Mouse (Mus musculus): Measurements from ENCODE around the gene Cpsf3. TPM values are rescaled to one million over a fixed set of nuclear protein-coding genes. Genes with fewer than 3 reads are reported as not detected.

The Cpsf3 gene
- polyA plus RNA-seq, 1 experiment from 2014 or later: 106 TPM

DNA sequence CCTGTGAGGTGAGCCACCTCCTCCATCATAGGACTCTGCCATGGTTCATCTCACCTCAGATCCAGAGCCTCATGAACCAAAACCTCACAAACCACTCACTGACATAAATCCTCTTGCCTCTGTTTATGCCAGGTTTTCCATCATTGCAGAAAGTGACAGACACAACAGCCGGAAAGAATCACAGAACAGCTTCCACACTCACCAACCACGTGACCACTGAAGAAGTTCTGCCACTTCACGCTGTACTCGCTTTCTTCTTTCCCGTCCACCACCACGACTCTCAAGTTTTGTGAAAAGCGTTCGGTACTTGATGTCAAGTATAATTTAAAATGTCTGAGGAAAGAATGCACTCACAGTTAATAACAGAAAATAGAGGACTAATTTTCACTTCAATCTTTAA is 68.5 kb downstream of the Cpsf3 start:
- Histone ChIP-seq H3K36me3 (ENCODE audit: insufficient read depth) (peaks cover 46% of the 10 kb centered on the region), H3K27me3 (ENCODE audit: insufficient read depth, low read length) (no peaks in the 10 kb centered on the region), H3K9me3 (ENCODE audit: low read depth, low read length) (0 out of 2 replicates have a peak, but pooled peaks cover 6% of the 10 kb centered on the region), H3K4me2 (no peak overlapping the region), H3K4me1 (ENCODE audit: insufficient read depth) (no peaks in the 10 kb centered on the region), H3K4me3 (ENCODE audit: low read depth, low read length) (no peak overlapping the region), H3K27ac (ENCODE audit: low read depth) (no peak overlapping the region), H3K9ac (no peak overlapping the region)
- ATAC-seq (ENCODE audit: insufficient read depth) (no peak), DNase-seq (peak; percentile 14)
- no peak for TF ChIP-seq CTCF (IDR thresholded peaks at IDR 0.05; ENCODE audit: low read depth)
- 71% methylated on average over 8 of the region's 8 CpGs for WGBS

DNA sequence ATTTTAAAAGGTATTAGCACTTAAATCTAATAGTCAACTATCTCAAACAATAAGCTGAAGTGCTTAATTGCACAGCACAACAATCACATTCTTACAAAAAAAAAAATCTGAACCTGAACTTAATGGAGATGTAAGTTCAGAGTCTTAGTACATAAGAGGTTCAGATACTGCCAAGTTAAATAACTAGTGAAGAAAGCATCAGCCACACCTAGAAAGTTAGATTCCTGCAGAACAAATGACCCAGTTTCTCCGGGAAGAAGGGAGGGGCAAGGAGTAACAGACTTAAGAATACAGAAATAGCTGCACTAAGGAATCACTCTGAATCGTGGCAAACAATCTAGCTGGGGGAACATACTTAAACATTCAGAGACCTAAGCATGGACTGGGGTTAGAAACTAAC is 77.5 kb downstream of the Cpsf3 start:
- Histone ChIP-seq H3K36me3 (ENCODE audit: insufficient read depth) (0 out of 2 replicates have a peak, but pooled peaks cover 5% of the 10 kb centered on the region), H3K9me3 (ENCODE audit: low read depth, low read length) (no peaks in the 10 kb centered on the region), H3K27me3 (ENCODE audit: insufficient read depth, low read length) (no peaks in the 10 kb centered on the region), H3K27ac (ENCODE audit: low read depth) (no peak overlapping the region), H3K4me3 (ENCODE audit: low read depth, low read length) (no peak overlapping the region), H3K4me1 (ENCODE audit: insufficient read depth) (no peaks in the 10 kb centered on the region), H3K4me2 (no peak overlapping the region), H3K9ac (no peak overlapping the region)
- no peak for DNase-seq
- WGBS: 61% methylated on average over 2 of the region's 2 CpGs
- TF ChIP-seq CTCF (IDR thresholded peaks at IDR 0.05; ENCODE audit: low read depth): no peak
- no peak for ATAC-seq (ENCODE audit: insufficient read depth)

DNA sequence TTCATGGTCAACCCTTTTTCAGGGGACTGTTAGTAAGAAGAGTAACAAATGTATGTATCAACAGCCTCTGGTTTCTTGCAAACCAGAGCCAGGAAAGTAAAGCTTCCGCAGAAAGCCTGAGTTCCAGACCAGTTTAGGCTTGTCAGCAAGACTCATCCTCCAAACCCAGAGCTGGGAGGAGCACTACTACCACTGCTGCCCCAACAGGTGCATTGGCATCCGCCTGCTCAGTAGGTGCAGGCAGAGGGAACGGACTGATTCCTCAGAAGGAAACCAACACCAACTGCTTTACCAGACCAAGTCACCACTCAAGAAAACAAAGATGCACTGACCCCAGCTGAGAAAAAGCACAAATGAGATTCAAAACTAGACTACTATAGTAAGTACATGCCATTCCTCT is 78.0 kb downstream of the Cpsf3 start:
- Histone ChIP-seq H3K9me3 (ENCODE audit: low read depth, low read length) (no peaks in the 10 kb centered on the region), H3K36me3 (ENCODE audit: insufficient read depth) (0 out of 2 replicates have a peak, but pooled peaks cover 5% of the 10 kb centered on the region), H3K4me3 (ENCODE audit: low read depth, low read length) (no peak overlapping the region), H3K27me3 (ENCODE audit: insufficient read depth, low read length) (no peaks in the 10 kb centered on the region), H3K9ac (no peak overlapping the region), H3K4me1 (ENCODE audit: insufficient read depth) (no peaks in the 10 kb centered on the region), H3K27ac (ENCODE audit: low read depth) (no peak overlapping the region), H3K4me2 (no peak overlapping the region)
- DNase-seq (no peak), ATAC-seq (ENCODE audit: insufficient read depth) (no peak)
- 88% methylated on average over 3 of the region's 3 CpGs for WGBS
- no peak for TF ChIP-seq CTCF (IDR thresholded peaks at IDR 0.05; ENCODE audit: low read depth)

Other genes with a start within 250 kb of the Cpsf3 start
- gene Itgb1bp1, start 893 bp downstream of the Cpsf3 start, polyA plus RNA-seq (2014; fragmentation: Nextera tagmentation; extraction: Ambion mirVana): 49.2 and 51.4 TPM in 2 replicates
- 57.1 and 58.8 TPM in 2 replicates for gene Iah1, start 31.0 kb downstream of the Cpsf3 start, polyA plus RNA-seq (2014; fragmentation: Nextera tagmentation; extraction: Ambion mirVana)
- 45.5 and 50.3 TPM in 2 replicates for gene Adam17, start 88.2 kb downstream of the Cpsf3 start, polyA plus RNA-seq (2014; fragmentation: Nextera tagmentation; extraction: Ambion mirVana)
- 805 and 834 TPM in 2 replicates for gene Ywhaq, start 132.2 kb downstream of the Cpsf3 start, polyA plus RNA-seq (2014; fragmentation: Nextera tagmentation; extraction: Ambion mirVana)